Mouse (Mus musculus) limb, embryonic 12.5 days (tissue): ENCODE results near the gene Olfr1419. TPM values are rescaled to one million over a fixed set of nuclear protein-coding genes. Genes with fewer than 3 reads are reported as not detected.
A peak's percentile ranks its signal among the peaks of the same experiment; 100 is the strongest.
"Not testable (repeated sequence)": the region's sequence is repeated elsewhere in the genome, so short reads cannot be mapped to it uniquely, and the experiment has no call there.

Source experiments
- ATAC-seq: fragments of 200-750 bp; cut with Nextera tagmentation; 2 replicates; pipeline ENCODE4 v1.8.0; 2017; ENCODE audit warnings: low read depth, moderate TSS enrichment; ENCODE audit not compliant: insufficient number of reproducible peaks, insufficient read depth, low FRiP score, low TSS enrichment
- H3K27ac ChIP-seq: fragments of 300-500 bp; sonication (generic); 2 replicates; pipeline ENCODE4 v1.5.1; 2016; ENCODE audit warnings: mild to moderate bottlenecking, moderate library complexity
- H3K27me3 ChIP-seq: fragments of 300-500 bp; sonication (generic); 2 replicates; pipeline ENCODE4 v1.6.1; 2016; ENCODE audit warnings: mild to moderate bottlenecking, moderate library complexity
- H3K36me3 ChIP-seq: fragments of 300-500 bp; sonication (generic); 2 replicates; pipeline ENCODE4 v1.6.1; 2016; ENCODE audit warnings: mild to moderate bottlenecking, moderate library complexity
- H3K4me1 ChIP-seq: fragments of 300-500 bp; sonication (generic); replicated peaks from 2 replicates; pipeline ENCODE4 v1.6.1; 2016
- H3K4me2 ChIP-seq: fragments of 300-500 bp; sonication (generic); 2 replicates; pipeline ENCODE4 v1.6.1; 2016; ENCODE audit warnings: mild to moderate bottlenecking, moderate library complexity
- H3K4me3 ChIP-seq: fragments of 300-500 bp; sonication (generic); replicated peaks from 2 replicates; pipeline ENCODE4 v1.5.1; 2016; ENCODE audit warnings: mild to moderate bottlenecking
- H3K9ac ChIP-seq: fragments of 300-500 bp; sonication (generic); replicated peaks from 2 replicates; pipeline ENCODE4 v1.6.1; 2016; ENCODE audit warnings: mild to moderate bottlenecking, moderate library complexity
- H3K9me3 ChIP-seq: fragments of 300-500 bp; sonication (generic); 2 replicates; pipeline ENCODE4 v1.6.1; 2016; ENCODE audit warnings: mild to moderate bottlenecking, moderate library complexity
- WGBS: fragments of 180-500 bp; shearing (Covaris S2); methylation state at CpG from one replicate; pipeline ENCODE4 v1.1.7; 2016; 5-methylcytosine and 5-hydroxymethylcytosine counted together
- polyA plus RNA-seq: library from polyadenylated mRNA; unstranded; fragments of >200 nt; fragmentation: Nextera tagmentation; extraction: Ambion mirVana; gene quantifications from 2 replicates; pipeline ENCODE4 v1.2.1, GENCODE M21; 2016

The Olfr1419 gene
- polyA plus RNA-seq = not detected in 2 replicates

- no peaks in the 10 kb centered on the region for H3K27me3 ChIP-seq
- 54% methylated on average over 1 of the region's 1 CpGs for WGBS
- ATAC-seq = no peak
- H3K9ac ChIP-seq = no peak within 1 kb of the TSS
- no peaks in the 10 kb centered on the region for H3K9me3 ChIP-seq
- H3K4me1 ChIP-seq = no peaks in the 10 kb centered on the region
- no peak within 1 kb of the TSS for H3K27ac ChIP-seq
- no peaks in the 10 kb centered on the region for H3K36me3 ChIP-seq
- no peak within 1 kb of the TSS for H3K4me2 ChIP-seq
- no peak within 1 kb of the TSS for H3K4me3 ChIP-seq
Measured at GRCm38 (mm10) chr19:11875006-11875405, at the start of gene Olfr1419. TSS of gene Olfr1419 (minus strand) at chr19:11875106.

- peaks cover 77% of the 10 kb centered on the region for H3K36me3 ChIP-seq
- H3K4me1 ChIP-seq, H3K4me3 ChIP-seq, H3K9me3 ChIP-seq, H3K9ac ChIP-seq, H3K4me2 ChIP-seq, H3K27ac ChIP-seq, ATAC-seq, H3K27me3 ChIP-seq: not testable (repeated sequence)
- WGBS = 96% methylated on average over 2 of the region's 2 CpGs
Measured at GRCm38 (mm10) chr19:11922515-11922914, 47.6 kb upstream of the Olfr1419 start.

- Histone ChIP-seq H3K9ac (no peak overlapping the region), H3K27me3 (no peaks in the 10 kb centered on the region), H3K4me2 (no peak overlapping the region), H3K9me3 (no peaks in the 10 kb centered on the region), H3K36me3 (peaks cover 77% of the 10 kb centered on the region), H3K4me1 (no peaks in the 10 kb centered on the region), H3K27ac (no peak overlapping the region), H3K4me3 (no peak overlapping the region)
- ATAC-seq = no peak
- 87% methylated on average over 1 of the region's 1 CpGs for WGBS
Measured at GRCm38 (mm10) chr19:11922068-11922467, 47.2 kb upstream of the Olfr1419 start.

GRCm38 (mm10) chr19:11915804-11916203 is 40.9 kb upstream of the Olfr1419 start:
- no peak for ATAC-seq
- Histone ChIP-seq H3K4me1 (peaks cover 8% of the 10 kb centered on the region), H3K9ac (no peak overlapping the region), H3K36me3 (peaks cover 42% of the 10 kb centered on the region), H3K27me3 (no peaks in the 10 kb centered on the region), H3K4me3 (no peak overlapping the region), H3K9me3 (no peaks in the 10 kb centered on the region), H3K4me2 (no peak overlapping the region), H3K27ac (no peak overlapping the region)
- 83% methylated on average over 2 of the region's 2 CpGs for WGBS

GRCm38 (mm10) chr19:11912533-11913121 is 37.7 kb upstream of the Olfr1419 start:
- Histone ChIP-seq H3K9me3 (no peaks in the 10 kb centered on the region), H3K4me2 (peak overlapping the region; percentile 73), H3K9ac (peak overlapping the region; percentile 77), H3K4me3 (peak overlapping the region; percentile 82), H3K36me3 (peaks cover 23% of the 10 kb centered on the region; the same call in 1 of the 2 replicates), H3K27me3 (no peaks in the 10 kb centered on the region), H3K4me1 (peaks cover 8% of the 10 kb centered on the region), H3K27ac (peak overlapping the region; percentile 95)
- ATAC-seq = peak; percentile 82
- 2% methylated on average over 42 of the region's 54 CpGs for WGBS

- Histone ChIP-seq H3K4me1 (peaks cover 8% of the 10 kb centered on the region), H3K4me3 (peak within 1 kb of the TSS; percentile 82), H3K36me3 (peaks cover 19% of the 10 kb centered on the region; the same call in 1 of the 2 replicates), H3K9ac (peak within 1 kb of the TSS; percentile 77), H3K9me3 (no peaks in the 10 kb centered on the region), H3K27ac (peak within 1 kb of the TSS; percentile 95), H3K27me3 (no peaks in the 10 kb centered on the region), H3K4me2 (peak within 1 kb of the TSS; percentile 73)
- ATAC-seq = peak; percentile 94
- under 1% methylated on average over 48 of the region's 53 CpGs for WGBS
Measured at GRCm38 (mm10) chr19:11912037-11912532, 37.2 kb upstream of the Olfr1419 start, which contains the start of gene Patl1. TSS of gene Patl1 (plus strand) at chr19:11912399.

GRCm38 (mm10) chr19:11911603-11912002 is 36.7 kb upstream of the Olfr1419 start:
- Histone ChIP-seq H3K36me3 (peaks cover 17% of the 10 kb centered on the region; the same call in 1 of the 2 replicates), H3K4me1 (peaks cover 8% of the 10 kb centered on the region), H3K9ac (peak overlapping the region; percentile 63), H3K27ac (peak overlapping the region; percentile 95), H3K4me2 (peak overlapping the region; percentile 73), H3K4me3 (peak overlapping the region; percentile 82), H3K27me3 (no peaks in the 10 kb centered on the region), H3K9me3 (no peaks in the 10 kb centered on the region)
- ATAC-seq = peak; percentile 27
- 3% methylated on average over 17 of the region's 17 CpGs for WGBS

- Histone ChIP-seq H3K4me2 (peak overlapping the region; percentile 73), H3K4me1 (peaks cover 8% of the 10 kb centered on the region), H3K9me3 (no peaks in the 10 kb centered on the region), H3K9ac (no peak overlapping the region), H3K36me3 (peaks cover 17% of the 10 kb centered on the region; the same call in 1 of the 2 replicates), H3K4me3 (peak overlapping the region; percentile 82), H3K27ac (no peak overlapping the region), H3K27me3 (no peaks in the 10 kb centered on the region)
- no peak for ATAC-seq
- 90% methylated on average over 5 of the region's 5 CpGs for WGBS
Measured at GRCm38 (mm10) chr19:11911021-11911420, 36.1 kb upstream of the Olfr1419 start.

GRCm38 (mm10) chr19:11886265-11886664 is 11.4 kb upstream of the Olfr1419 start, which contains the start of gene Olfr1420:
TSS of gene Olfr1420 (plus strand) at chr19:11886565.
- Histone ChIP-seq H3K4me1 (no peaks in the 10 kb centered on the region), H3K9me3 (no peaks in the 10 kb centered on the region), H3K4me3 (no peak within 1 kb of the TSS), H3K27me3 (no peaks in the 10 kb centered on the region), H3K9ac (no peak within 1 kb of the TSS), H3K4me2 (no peak within 1 kb of the TSS), H3K27ac (no peak within 1 kb of the TSS), H3K36me3 (no peaks in the 10 kb centered on the region)
- WGBS = 43% methylated on average over 1 of the region's 1 CpGs
- ATAC-seq = no peak

GRCm38 (mm10) chr19:11878404-11878803 is 3.5 kb upstream of the Olfr1419 start:
- not testable (repeated sequence) for H3K9ac ChIP-seq, H3K9me3 ChIP-seq, H3K27me3 ChIP-seq, H3K36me3 ChIP-seq, ATAC-seq, H3K4me1 ChIP-seq, H3K4me2 ChIP-seq, H3K4me3 ChIP-seq, H3K27ac ChIP-seq
- 61% methylated on average over 22 of the region's 22 CpGs for WGBS

GRCm38 (mm10) chr19:11867837-11868236 is 7.1 kb downstream of the Olfr1419 start:
- Histone ChIP-seq H3K27me3 (no peaks in the 10 kb centered on the region), H3K4me1 (no peaks in the 10 kb centered on the region), H3K27ac (no peak overlapping the region), H3K4me2 (no peak overlapping the region), H3K4me3 (no peak overlapping the region), H3K36me3 (no peaks in the 10 kb centered on the region), H3K9me3 (0 out of 2 replicates have a peak, but pooled peaks cover 5% of the 10 kb centered on the region), H3K9ac (no peak overlapping the region)
- WGBS = 73% methylated on average over 2 of the region's 2 CpGs
- no peak for ATAC-seq
